Mouse (Mus musculus) hindbrain, embryonic 13.5 days (tissue): ENCODE data around the gene Hist2h3c1. TPM values are rescaled to one million over a fixed set of nuclear protein-coding genes. Genes with fewer than 3 reads are reported as not detected.
A peak's percentile ranks its signal among the peaks of the same experiment; 100 is the strongest.

Experiments used
- ATAC-seq: fragments of 200-750 bp; cut with Nextera tagmentation; 2 replicates; pipeline ENCODE4 v1.8.0; 2017; ENCODE audit warnings: moderate TSS enrichment; ENCODE audit not compliant: low FRiP score
- H3K27ac ChIP-seq: fragments of 300-500 bp; sonication (generic); 2 replicates; pipeline ENCODE4 v1.5.1; 2015; ENCODE audit warnings: inconsistent platforms, mild to moderate bottlenecking, moderate library complexity
- H3K27me3 ChIP-seq: fragments of 300-500 bp; sonication (generic); 2 replicates; pipeline ENCODE4 v1.6.1; 2015; ENCODE audit warnings: mild to moderate bottlenecking, inconsistent platforms
- H3K36me3 ChIP-seq: fragments of 300-500 bp; sonication (generic); 2 replicates; pipeline ENCODE4 v1.6.1; 2015; ENCODE audit warnings: mild to moderate bottlenecking, inconsistent platforms
- H3K4me1 ChIP-seq: fragments of 300-500 bp; sonication (generic); replicated peaks from 2 replicates; pipeline ENCODE4 v1.6.1; 2015; ENCODE audit warnings: inconsistent platforms
- H3K4me2 ChIP-seq: fragments of 300-500 bp; sonication (generic); 2 replicates; pipeline ENCODE4 v1.6.1; 2015; ENCODE audit warnings: inconsistent platforms, mild to moderate bottlenecking, moderate library complexity
- H3K4me3 ChIP-seq: fragments of 300-500 bp; sonication (generic); 2 replicates; pipeline ENCODE4 v1.5.1; 2015; ENCODE audit warnings: mild to moderate bottlenecking, inconsistent platforms
- H3K9ac ChIP-seq: fragments of 300-500 bp; sonication (generic); 2 replicates; pipeline ENCODE4 v1.6.1; 2015; ENCODE audit warnings: mild to moderate bottlenecking, inconsistent platforms
- H3K9me3 ChIP-seq: fragments of 300-500 bp; sonication (generic); 2 replicates; pipeline ENCODE4 v1.6.1; 2016; ENCODE audit warnings: inconsistent platforms
- WGBS: fragments of 180-500 bp; shearing (Covaris S2); methylation state at CpG from one replicate; pipeline ENCODE4 v1.1.7; 2015; 5-methylcytosine and 5-hydroxymethylcytosine counted together
- polyA plus RNA-seq: library from polyadenylated mRNA; unstranded; fragments of >200 nt; fragmentation: Nextera tagmentation; extraction: Ambion mirVana; gene quantifications from 2 replicates; pipeline ENCODE4 v1.2.1, GENCODE M21; 2015

Gene Hist2h3c1
- polyA plus RNA-seq, 1 experiment from 2014 or later, result 0.62 TPM

DNA sequence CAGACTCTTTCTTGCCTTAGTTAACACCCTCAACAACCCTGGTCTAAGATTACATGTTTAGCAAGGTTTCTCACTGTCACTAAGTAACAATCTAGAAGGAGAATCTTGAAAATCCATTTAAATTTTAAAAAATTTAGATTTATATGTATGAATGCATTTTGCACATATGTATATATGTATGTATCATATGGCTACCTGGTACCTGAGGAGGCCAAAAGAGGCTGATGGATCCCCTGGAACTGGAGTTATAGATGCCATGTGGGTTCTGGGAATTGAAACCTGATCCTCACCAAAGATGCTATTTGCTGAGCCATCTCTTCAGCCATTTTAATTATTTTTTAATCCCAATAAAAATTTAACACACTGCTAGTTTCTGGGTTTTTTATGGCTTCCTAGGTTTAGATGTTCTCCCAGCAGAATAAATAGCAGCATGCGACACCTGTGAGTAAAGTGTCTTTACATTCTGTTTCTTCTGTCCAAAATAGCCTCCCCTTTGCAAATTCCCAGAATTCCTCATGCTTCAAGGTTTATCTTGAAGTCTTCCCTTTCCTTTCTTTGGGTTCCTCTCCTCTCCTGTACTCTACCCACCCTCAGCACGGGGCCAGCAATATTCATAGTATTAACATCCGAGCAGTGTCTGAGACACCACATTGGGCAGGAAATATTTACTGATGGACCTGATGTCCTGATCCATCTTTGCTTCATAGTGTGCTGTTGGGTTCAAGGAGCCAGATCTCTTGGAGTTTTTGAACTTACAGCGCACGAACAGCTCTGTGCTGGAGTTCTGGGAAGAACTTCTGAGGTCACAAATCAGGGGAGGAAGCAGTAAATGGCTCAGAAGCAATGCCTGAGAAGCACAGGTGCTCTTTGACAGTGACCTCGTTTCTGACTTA is 1.9 kb downstream of the Hist2h3c1 start:
- Histone ChIP-seq H3K36me3 (no peaks in the 10 kb centered on the region), H3K4me2 (peak overlapping the region; percentile 53), H3K9ac (no peak overlapping the region; the same call in 1 of the 2 replicates), H3K4me3 (no peak overlapping the region; the same call in 1 of the 2 replicates), H3K27ac (no peak overlapping the region), H3K4me1 (peaks cover 27% of the 10 kb centered on the region), H3K27me3 (no peaks in the 10 kb centered on the region), H3K9me3 (no peaks in the 10 kb centered on the region)
- ATAC-seq, result no peak
- WGBS, result 59% methylated on average over 6 of the region's 6 CpGs

GRCm38 (mm10) chr3:96249034-96249345 is 2.5 kb downstream of the Hist2h3c1 start:
- Histone ChIP-seq H3K9ac (no peak overlapping the region), H3K9me3 (no peaks in the 10 kb centered on the region), H3K4me2 (peak overlapping the region; percentile 32; the same call in 1 of the 2 replicates), H3K27me3 (no peaks in the 10 kb centered on the region), H3K4me3 (no peak overlapping the region), H3K4me1 (peaks cover 22% of the 10 kb centered on the region), H3K36me3 (no peaks in the 10 kb centered on the region), H3K27ac (no peak overlapping the region)
- ATAC-seq, result no peak
- WGBS, result 55% methylated on average over 4 of the region's 4 CpGs

- peaks cover 15% of the 10 kb centered on the region for H3K4me1 ChIP-seq
- 92% methylated on average over 3 of the region's 3 CpGs for WGBS
- no peak overlapping the region for H3K4me3 ChIP-seq
- H3K9me3 ChIP-seq, result no peaks in the 10 kb centered on the region
- no peaks in the 10 kb centered on the region for H3K36me3 ChIP-seq
- no peak overlapping the region for H3K27ac ChIP-seq
- ATAC-seq, result no peak
- no peak overlapping the region for H3K9ac ChIP-seq
- H3K4me2 ChIP-seq, result no peak overlapping the region
- no peaks in the 10 kb centered on the region for H3K27me3 ChIP-seq
These were observed 4.4 kb downstream of the Hist2h3c1 start for GRCm38 (mm10) chr3:96250890-96251289.

DNA sequence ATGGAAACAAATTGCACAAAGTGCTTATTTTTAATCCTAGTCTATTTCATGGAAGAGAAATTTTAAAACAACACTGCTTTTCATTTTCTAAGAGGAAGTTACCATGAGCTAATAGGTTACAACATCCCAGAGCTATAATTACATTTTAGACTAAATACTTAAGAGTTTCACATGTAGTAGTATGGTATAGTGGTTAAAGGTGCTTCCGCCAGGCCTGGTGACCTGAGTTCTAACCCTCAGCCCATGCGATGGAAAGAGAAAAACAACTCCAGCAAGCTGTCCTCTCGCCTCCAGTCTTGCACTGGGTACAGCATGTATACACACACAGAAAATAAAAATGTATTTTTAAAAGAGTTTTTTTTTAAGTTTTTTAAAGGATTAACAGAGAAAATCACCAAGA is 5.3 kb downstream of the Hist2h3c1 start:
- no peak overlapping the region for H3K4me3 ChIP-seq
- no peak overlapping the region for H3K27ac ChIP-seq
- no peaks in the 10 kb centered on the region for H3K9me3 ChIP-seq
- no peaks in the 10 kb centered on the region for H3K36me3 ChIP-seq
- no peak for ATAC-seq
- peaks cover 15% of the 10 kb centered on the region for H3K4me1 ChIP-seq
- H3K4me2 ChIP-seq, result no peak overlapping the region
- H3K9ac ChIP-seq, result no peak overlapping the region
- H3K27me3 ChIP-seq, result no peaks in the 10 kb centered on the region
- WGBS, result 94% methylated on average over 3 of the region's 3 CpGs

DNA sequence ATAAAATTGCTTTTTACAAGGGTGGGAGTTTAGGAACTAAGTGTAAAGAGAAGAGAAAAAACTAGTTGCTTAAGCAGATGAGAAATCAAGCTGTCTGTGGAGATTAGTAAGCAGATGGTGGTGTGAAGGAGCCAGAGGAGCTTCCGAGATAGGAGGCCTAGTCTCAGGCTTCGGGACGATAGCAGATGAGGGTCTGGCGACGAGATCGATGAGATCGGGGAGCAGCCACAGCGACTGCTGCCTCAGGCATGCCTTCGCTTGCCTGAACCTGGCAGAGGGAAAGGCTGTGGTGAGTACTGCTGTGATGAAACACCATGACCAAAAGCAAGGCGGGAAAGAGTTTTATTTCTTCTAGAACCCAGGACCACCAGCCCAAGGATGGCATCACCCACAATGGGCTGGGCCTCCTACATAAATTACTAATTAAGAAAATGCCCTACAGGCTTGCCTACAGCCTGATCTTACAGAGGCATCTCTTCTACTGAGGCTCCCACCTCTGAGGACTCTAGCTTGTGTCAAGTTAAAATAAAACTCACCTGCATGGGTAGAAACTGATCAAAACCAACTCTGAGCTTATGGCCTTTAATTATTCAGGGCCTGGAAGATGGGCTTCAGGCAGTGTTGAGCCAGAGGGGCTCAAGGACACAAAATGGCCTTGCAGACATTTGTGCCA is 8.3 kb downstream of the Hist2h3c1 start:
- H3K27ac ChIP-seq, result no peak overlapping the region
- H3K4me3 ChIP-seq, result no peak overlapping the region
- H3K9ac ChIP-seq, result no peak overlapping the region
- ATAC-seq, result no peak
- H3K4me2 ChIP-seq, result no peak overlapping the region
- no peaks in the 10 kb centered on the region for H3K4me1 ChIP-seq
- no peaks in the 10 kb centered on the region for H3K27me3 ChIP-seq
- 56% methylated on average over 10 of the region's 10 CpGs for WGBS
- no peaks in the 10 kb centered on the region for H3K9me3 ChIP-seq
- no peaks in the 10 kb centered on the region for H3K36me3 ChIP-seq

- Histone ChIP-seq H3K4me3 (no peak overlapping the region), H3K9ac (no peak overlapping the region), H3K4me2 (no peak overlapping the region), H3K27me3 (no peaks in the 10 kb centered on the region), H3K27ac (no peak overlapping the region), H3K9me3 (no peaks in the 10 kb centered on the region), H3K36me3 (no peaks in the 10 kb centered on the region), H3K4me1 (no peaks in the 10 kb centered on the region)
- no peak for ATAC-seq
- WGBS, result 86% methylated on average over 5 of the region's 5 CpGs
These were observed 9.6 kb downstream of the Hist2h3c1 start for GRCm38 (mm10) chr3:96255926-96256593.

GRCm38 (mm10) chr3:96257190-96257589 is 10.7 kb downstream of the Hist2h3c1 start:
- 88% methylated on average over 3 of the region's 3 CpGs for WGBS
- Histone ChIP-seq H3K9me3 (no peaks in the 10 kb centered on the region), H3K36me3 (no peaks in the 10 kb centered on the region), H3K4me2 (no peak overlapping the region), H3K9ac (no peak overlapping the region), H3K4me3 (no peak overlapping the region), H3K27me3 (no peaks in the 10 kb centered on the region), H3K27ac (no peak overlapping the region), H3K4me1 (peaks cover 7% of the 10 kb centered on the region)
- ATAC-seq, result no peak

- WGBS, result 96% methylated on average over 5 of the region's 5 CpGs
- no peaks in the 10 kb centered on the region for H3K27me3 ChIP-seq
- no peaks in the 10 kb centered on the region for H3K9me3 ChIP-seq
- H3K9ac ChIP-seq, result no peak overlapping the region
- H3K27ac ChIP-seq, result no peak overlapping the region
- H3K4me1 ChIP-seq, result peaks cover 23% of the 10 kb centered on the region
- no peak overlapping the region for H3K4me3 ChIP-seq
- H3K4me2 ChIP-seq, result no peak overlapping the region
- ATAC-seq, result no peak
- no peaks in the 10 kb centered on the region for H3K36me3 ChIP-seq
These were observed 13.7 kb downstream of the Hist2h3c1 start for GRCm38 (mm10) chr3:96260220-96260619.

DNA sequence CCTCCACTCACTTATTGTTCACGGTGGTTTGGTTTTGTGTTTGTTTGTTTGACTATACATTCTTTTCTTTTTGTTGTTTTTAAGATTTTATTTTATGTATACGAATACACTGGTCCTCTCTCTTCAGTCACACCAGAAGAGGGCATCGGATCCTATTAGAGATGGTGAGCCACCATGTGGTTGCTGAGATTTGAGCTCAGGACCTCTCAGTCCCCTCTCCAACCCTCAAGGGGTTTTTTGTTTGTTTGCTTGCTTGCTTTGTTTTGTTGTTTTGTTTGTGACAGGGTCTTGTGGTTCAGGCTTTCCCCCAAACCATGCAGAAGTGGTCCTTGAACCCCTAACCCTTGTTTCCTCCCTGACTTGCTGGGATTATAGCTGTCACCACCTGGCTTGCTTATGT is 15.1 kb downstream of the Hist2h3c1 start:
- WGBS, result 56% methylated on average over 3 of the region's 3 CpGs
- Histone ChIP-seq H3K4me2 (peak overlapping the region; percentile 80), H3K4me3 (peak overlapping the region; percentile 59), H3K4me1 (peaks cover 23% of the 10 kb centered on the region), H3K9ac (peak overlapping the region; percentile 83), H3K27ac (peak overlapping the region; percentile 98), H3K27me3 (no peaks in the 10 kb centered on the region), H3K9me3 (no peaks in the 10 kb centered on the region), H3K36me3 (no peaks in the 10 kb centered on the region)
- no peak for ATAC-seq

GRCm38 (mm10) chr3:96262216-96262875 is 15.9 kb downstream of the Hist2h3c1 start:
- H3K9ac ChIP-seq, result peak overlapping the region; percentile 83
- WGBS, result 1% methylated on average over 19 of the region's 19 CpGs
- H3K4me2 ChIP-seq, result peak overlapping the region; percentile 80
- no peaks in the 10 kb centered on the region for H3K27me3 ChIP-seq
- peak; percentile 67 for ATAC-seq
- H3K36me3 ChIP-seq, result no peaks in the 10 kb centered on the region
- H3K4me1 ChIP-seq, result peaks cover 23% of the 10 kb centered on the region
- peak overlapping the region; percentile 98 for H3K27ac ChIP-seq
- H3K9me3 ChIP-seq, result no peaks in the 10 kb centered on the region
- H3K4me3 ChIP-seq, result peak overlapping the region; percentile 59

- peak within 1 kb of the TSS; percentile 83 for H3K9ac ChIP-seq
- peaks cover 29% of the 10 kb centered on the region for H3K4me1 ChIP-seq
- peak within 1 kb of the TSS; percentile 98 for H3K27ac ChIP-seq
- under 1% methylated on average over 40 of the region's 40 CpGs for WGBS
- no peaks in the 10 kb centered on the region for H3K36me3 ChIP-seq
- ATAC-seq, result peak; percentile 91
- peak within 1 kb of the TSS; percentile 59 for H3K4me3 ChIP-seq
- peak within 1 kb of the TSS; percentile 80 for H3K4me2 ChIP-seq
- no peaks in the 10 kb centered on the region for H3K9me3 ChIP-seq
- no peaks in the 10 kb centered on the region for H3K27me3 ChIP-seq
These were observed 16.6 kb downstream of the Hist2h3c1 start, which contains the start of gene Hist2h4 for GRCm38 (mm10) chr3:96262979-96263550. Gene Hist2h4 (minus strand): TSS chr3:96263311.
